Mouse (Mus musculus): Measurements from ENCODE around the gene Zhx3. TPM values are rescaled to one million over a fixed set of nuclear protein-coding genes. Genes with fewer than 3 reads are reported as not detected.
A peak's percentile ranks its signal among the peaks of the same experiment; 100 is the strongest.

Gene Zhx3
- polyA plus RNA-seq, 1 experiment from 2014 or later, result 19.9 TPM

GRCm38 (mm10) chr2:160732420-160732995, 140.3 kb downstream of the Zhx3 start:
- Histone ChIP-seq H3K36me3 (ENCODE audit: control insufficient read depth, insufficient read depth, low read length) (no peaks in the 10 kb centered on the region), H3K4me3 (ENCODE audit: low read length) (peak overlapping the region; percentile 96), H3K4me1 (ENCODE audit: control insufficient read depth, insufficient read depth, low read depth, low read length) (peaks cover 36% of the 10 kb centered on the region), H3K27me3 (replicated peaks; ENCODE audit: control insufficient read depth, insufficient read depth, low read length) (no peaks in the 10 kb centered on the region), H3K9ac (ENCODE audit: low read depth, low read length) (peak overlapping the region; percentile 100), H3K4me2 (ENCODE audit: low read length) (peak overlapping the region; percentile 89), H3K9me3 (ENCODE audit: control insufficient read depth, low read length) (no peaks in the 10 kb centered on the region), H3K27ac (ENCODE audit: low read depth, low read length) (peak overlapping the region; percentile 98)
- WGBS, result 31% methylated on average over 9 of the region's 9 CpGs
- no peak for ATAC-seq

- Histone ChIP-seq H3K36me3 (ENCODE audit: control insufficient read depth, insufficient read depth, low read length) (no peaks in the 10 kb centered on the region), H3K4me3 (ENCODE audit: low read length) (peak overlapping the region; percentile 96), H3K4me1 (ENCODE audit: control insufficient read depth, insufficient read depth, low read depth, low read length) (peaks cover 36% of the 10 kb centered on the region), H3K27ac (ENCODE audit: low read depth, low read length) (peak overlapping the region; percentile 98), H3K9ac (ENCODE audit: low read depth, low read length) (peak overlapping the region; percentile 100), H3K27me3 (replicated peaks; ENCODE audit: control insufficient read depth, insufficient read depth, low read length) (no peaks in the 10 kb centered on the region), H3K9me3 (ENCODE audit: control insufficient read depth, low read length) (no peaks in the 10 kb centered on the region), H3K4me2 (ENCODE audit: low read length) (peak overlapping the region; percentile 89)
- ATAC-seq, result peak; percentile 1; the same call in 1 of the 2 replicates
- 0% methylated on average over 29 of the region's 32 CpGs for WGBS
Observed at GRCm38 (mm10) chr2:160731839-160732261, 140.9 kb downstream of the Zhx3 start.

- H3K27ac ChIP-seq (ENCODE audit: low read depth, low read length), result peak within 1 kb of the TSS; percentile 98
- no peaks in the 10 kb centered on the region for H3K9me3 ChIP-seq (ENCODE audit: control insufficient read depth, low read length)
- H3K9ac ChIP-seq (ENCODE audit: low read depth, low read length), result peak within 1 kb of the TSS; percentile 100
- H3K27me3 ChIP-seq (replicated peaks; ENCODE audit: control insufficient read depth, insufficient read depth, low read length), result no peaks in the 10 kb centered on the region
- H3K4me1 ChIP-seq (ENCODE audit: control insufficient read depth, insufficient read depth, low read depth, low read length), result peaks cover 36% of the 10 kb centered on the region
- peak within 1 kb of the TSS; percentile 96 for H3K4me3 ChIP-seq (ENCODE audit: low read length)
- peak within 1 kb of the TSS; percentile 89 for H3K4me2 ChIP-seq (ENCODE audit: low read length)
- ATAC-seq, result peak; percentile 94
- under 1% methylated on average over 55 of the region's 99 CpGs for WGBS
- H3K36me3 ChIP-seq (ENCODE audit: control insufficient read depth, insufficient read depth, low read length), result no peaks in the 10 kb centered on the region
Observed at GRCm38 (mm10) chr2:160731117-160731838, 141.5 kb downstream of the Zhx3 start, which contains the start of gene Plcg1. Gene Plcg1, plus strand, starts transcription at chr2:160731300.

GRCm38 (mm10) chr2:160730797-160731116, 142.0 kb downstream of the Zhx3 start:
- H3K27ac ChIP-seq (ENCODE audit: low read depth, low read length), result peak overlapping the region; percentile 98
- H3K9me3 ChIP-seq (ENCODE audit: control insufficient read depth, low read length), result no peaks in the 10 kb centered on the region
- no peaks in the 10 kb centered on the region for H3K36me3 ChIP-seq (ENCODE audit: control insufficient read depth, insufficient read depth, low read length)
- 7% methylated on average over 19 of the region's 19 CpGs for WGBS
- no peaks in the 10 kb centered on the region for H3K27me3 ChIP-seq (replicated peaks; ENCODE audit: control insufficient read depth, insufficient read depth, low read length)
- H3K4me1 ChIP-seq (ENCODE audit: control insufficient read depth, insufficient read depth, low read depth, low read length), result peaks cover 36% of the 10 kb centered on the region
- H3K9ac ChIP-seq (ENCODE audit: low read depth, low read length), result peak overlapping the region; percentile 100
- H3K4me2 ChIP-seq (ENCODE audit: low read length), result peak overlapping the region; percentile 89
- peak overlapping the region; percentile 96 for H3K4me3 ChIP-seq (ENCODE audit: low read length)
- no peak for ATAC-seq

GRCm38 (mm10) chr2:160729851-160730796, 142.7 kb downstream of the Zhx3 start:
- H3K36me3 ChIP-seq (ENCODE audit: control insufficient read depth, insufficient read depth, low read length), result 0 out of 2 replicates have a peak, but pooled peaks cover 2% of the 10 kb centered on the region
- H3K4me1 ChIP-seq (ENCODE audit: control insufficient read depth, insufficient read depth, low read depth, low read length), result peaks cover 35% of the 10 kb centered on the region
- H3K9me3 ChIP-seq (ENCODE audit: control insufficient read depth, low read length), result no peaks in the 10 kb centered on the region
- peak overlapping the region; percentile 100 for H3K9ac ChIP-seq (ENCODE audit: low read depth, low read length)
- WGBS, result 23% methylated on average over 17 of the region's 17 CpGs
- peak overlapping the region; percentile 96 for H3K4me3 ChIP-seq (ENCODE audit: low read length)
- no peaks in the 10 kb centered on the region for H3K27me3 ChIP-seq (replicated peaks; ENCODE audit: control insufficient read depth, insufficient read depth, low read length)
- peak overlapping the region; percentile 89 for H3K4me2 ChIP-seq (ENCODE audit: low read length)
- ATAC-seq, result no peak; the same call in 1 of the 2 replicates
- H3K27ac ChIP-seq (ENCODE audit: low read depth, low read length), result peak overlapping the region; percentile 98

- Histone ChIP-seq H3K27me3 (replicated peaks; ENCODE audit: control insufficient read depth, insufficient read depth, low read length) (no peaks in the 10 kb centered on the region), H3K9ac (ENCODE audit: low read depth, low read length) (no peak overlapping the region), H3K4me1 (ENCODE audit: control insufficient read depth, insufficient read depth, low read depth, low read length) (peaks cover 28% of the 10 kb centered on the region), H3K4me3 (ENCODE audit: low read length) (no peak overlapping the region), H3K27ac (ENCODE audit: low read depth, low read length) (no peak overlapping the region), H3K9me3 (ENCODE audit: control insufficient read depth, low read length) (no peaks in the 10 kb centered on the region), H3K4me2 (ENCODE audit: low read length) (no peak overlapping the region), H3K36me3 (ENCODE audit: control insufficient read depth, insufficient read depth, low read length) (0 out of 2 replicates have a peak, but pooled peaks cover 2% of the 10 kb centered on the region)
- WGBS, result 69% methylated on average over 2 of the region's 2 CpGs
- no peak for ATAC-seq
Observed at GRCm38 (mm10) chr2:160729436-160729835, 143.4 kb downstream of the Zhx3 start.

GRCm38 (mm10) chr2:160728972-160729371, 143.8 kb downstream of the Zhx3 start:
- Histone ChIP-seq H3K4me2 (ENCODE audit: low read length) (no peak overlapping the region), H3K4me3 (ENCODE audit: low read length) (no peak overlapping the region), H3K9me3 (ENCODE audit: control insufficient read depth, low read length) (no peaks in the 10 kb centered on the region), H3K27ac (ENCODE audit: low read depth, low read length) (no peak overlapping the region), H3K27me3 (replicated peaks; ENCODE audit: control insufficient read depth, insufficient read depth, low read length) (no peaks in the 10 kb centered on the region), H3K4me1 (ENCODE audit: control insufficient read depth, insufficient read depth, low read depth, low read length) (peaks cover 24% of the 10 kb centered on the region), H3K36me3 (ENCODE audit: control insufficient read depth, insufficient read depth, low read length) (0 out of 2 replicates have a peak, but pooled peaks cover 4% of the 10 kb centered on the region), H3K9ac (ENCODE audit: low read depth, low read length) (no peak overlapping the region)
- 89% methylated on average over 3 of the region's 3 CpGs for WGBS
- ATAC-seq, result no peak

- 83% methylated on average over 6 of the region's 6 CpGs for WGBS
- H3K4me1 ChIP-seq (ENCODE audit: control insufficient read depth, insufficient read depth, low read depth, low read length), result peaks cover 9% of the 10 kb centered on the region
- H3K36me3 ChIP-seq (ENCODE audit: control insufficient read depth, insufficient read depth, low read length), result peaks cover 18% of the 10 kb centered on the region
- ATAC-seq, result no peak
- no peak overlapping the region for H3K27ac ChIP-seq (ENCODE audit: low read depth, low read length)
- H3K9me3 ChIP-seq (ENCODE audit: control insufficient read depth, low read length), result no peaks in the 10 kb centered on the region
- no peak overlapping the region for H3K9ac ChIP-seq (ENCODE audit: low read depth, low read length)
- H3K27me3 ChIP-seq (replicated peaks; ENCODE audit: control insufficient read depth, insufficient read depth, low read length), result no peaks in the 10 kb centered on the region
- H3K4me2 ChIP-seq (ENCODE audit: low read length), result no peak overlapping the region
- H3K4me3 ChIP-seq (ENCODE audit: low read length), result no peak overlapping the region
Observed at GRCm38 (mm10) chr2:160725877-160726864, 146.6 kb downstream of the Zhx3 start.

Data from hindbrain, embryonic 16.5 days (tissue).